Mouse (Mus musculus) forebrain, embryonic 15.5 days (tissue): ENCODE results near the gene Cdc27. TPM values are rescaled to one million over a fixed set of nuclear protein-coding genes. Genes with fewer than 3 reads are reported as not detected.
A peak's percentile ranks its signal among the peaks of the same experiment; 100 is the strongest.
"Not testable (repeated sequence)": the region's sequence is repeated elsewhere in the genome, so short reads cannot be mapped to it uniquely, and the experiment has no call there.

Experiments used
- ATAC-seq: fragments of 200-750 bp; cut with Nextera tagmentation; replicated peaks from 2 replicates; pipeline ENCODE4 v1.8.0; 2017; ENCODE audit warnings: mild to moderate bottlenecking, moderate TSS enrichment, moderate library complexity
- H3K27ac ChIP-seq: fragments of 300-500 bp; sonication (generic); replicated peaks from 2 replicates; pipeline ENCODE4 v1.5.1; 2015; ENCODE audit warnings: mild to moderate bottlenecking, inconsistent platforms
- H3K27me3 ChIP-seq: fragments of 300-500 bp; sonication (generic); 2 replicates; pipeline ENCODE4 v1.6.1; 2015; ENCODE audit warnings: inconsistent platforms
- H3K36me3 ChIP-seq: fragments of 300-500 bp; sonication (generic); 2 replicates; pipeline ENCODE4 v1.6.1; 2015; ENCODE audit warnings: mild to moderate bottlenecking, inconsistent platforms
- H3K4me1 ChIP-seq: fragments of 300-500 bp; sonication (generic); 2 replicates; pipeline ENCODE4 v1.6.1; 2015; ENCODE audit warnings: inconsistent platforms
- H3K4me2 ChIP-seq: fragments of 300-500 bp; sonication (generic); replicated peaks from 2 replicates; pipeline ENCODE4 v1.6.1; 2015; ENCODE audit warnings: mild to moderate bottlenecking, inconsistent platforms
- H3K4me3 ChIP-seq: fragments of 300-500 bp; sonication (generic); 2 replicates; pipeline ENCODE4 v1.5.1; 2015; ENCODE audit warnings: mild to moderate bottlenecking, inconsistent platforms
- H3K9ac ChIP-seq: fragments of 300-500 bp; sonication (generic); replicated peaks from 2 replicates; pipeline ENCODE4 v1.6.1; 2015; ENCODE audit warnings: mild to moderate bottlenecking, inconsistent platforms
- H3K9me3 ChIP-seq: fragments of 300-500 bp; sonication (generic); 2 replicates; pipeline ENCODE4 v1.6.1; 2016; ENCODE audit warnings: inconsistent platforms
- WGBS: fragments of 180-500 bp; shearing (Covaris S2); methylation state at CpG from one replicate; pipeline ENCODE4 v1.1.7; 2015; ENCODE audit warnings: mixed read lengths; 5-methylcytosine and 5-hydroxymethylcytosine counted together
- polyA plus RNA-seq: library from polyadenylated mRNA; unstranded; fragments of >200 nt; fragmentation: Nextera tagmentation; extraction: Ambion mirVana; gene quantifications from 2 replicates; pipeline ENCODE4 v1.2.1, GENCODE M21; 2015

The Cdc27 gene
- polyA plus RNA-seq, 1 experiment from 2014 or later: 37.6 TPM

- WGBS: 76% methylated on average over 18 of the region's 18 CpGs
- H3K4me3 ChIP-seq: no peak overlapping the region
- H3K4me2 ChIP-seq: no peak overlapping the region
- no peaks in the 10 kb centered on the region for H3K36me3 ChIP-seq
- no peaks in the 10 kb centered on the region for H3K4me1 ChIP-seq
- H3K9ac ChIP-seq: no peak overlapping the region
- H3K27ac ChIP-seq: no peak overlapping the region
- H3K27me3 ChIP-seq: no peaks in the 10 kb centered on the region
- no peaks in the 10 kb centered on the region for H3K9me3 ChIP-seq
- ATAC-seq: no peak
Observed at GRCm38 (mm10) chr11:104581446-104582307, 31.3 kb upstream of the Cdc27 start.

DNA sequence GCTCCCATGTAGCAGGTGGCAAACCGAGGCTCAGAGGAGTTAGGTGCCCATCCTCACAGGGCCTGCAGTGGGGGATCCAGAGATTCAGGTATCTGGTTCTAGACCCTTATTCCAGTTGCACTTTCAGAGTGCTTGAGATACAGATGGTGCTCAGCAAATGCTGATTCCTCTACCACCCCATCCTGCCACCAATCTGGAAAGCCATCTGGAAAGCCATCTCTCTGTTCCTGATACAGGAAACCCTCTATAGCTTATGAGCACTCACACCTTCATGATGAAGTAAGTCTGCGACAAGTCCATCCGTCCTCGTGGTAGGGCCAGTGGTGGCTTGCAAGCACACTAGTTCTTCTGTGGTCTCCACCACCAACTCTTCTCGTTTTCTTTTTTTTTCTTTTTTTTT, 30.2 kb upstream of the Cdc27 start:
- no peaks in the 10 kb centered on the region for H3K36me3 ChIP-seq
- H3K27ac ChIP-seq: no peak overlapping the region
- no peak overlapping the region for H3K4me2 ChIP-seq
- no peak for ATAC-seq
- H3K27me3 ChIP-seq: no peaks in the 10 kb centered on the region
- 89% methylated on average over 5 of the region's 5 CpGs for WGBS
- no peaks in the 10 kb centered on the region for H3K9me3 ChIP-seq
- no peak overlapping the region for H3K9ac ChIP-seq
- no peak overlapping the region for H3K4me3 ChIP-seq
- H3K4me1 ChIP-seq: no peaks in the 10 kb centered on the region

- H3K9ac ChIP-seq: no peak overlapping the region
- H3K27me3 ChIP-seq: no peaks in the 10 kb centered on the region
- H3K4me2 ChIP-seq: no peak overlapping the region
- H3K9me3 ChIP-seq: no peaks in the 10 kb centered on the region
- no peaks in the 10 kb centered on the region for H3K36me3 ChIP-seq
- ATAC-seq: no peak
- no peaks in the 10 kb centered on the region for H3K4me1 ChIP-seq
- 73% methylated on average over 6 of the region's 6 CpGs for WGBS
- no peak overlapping the region for H3K27ac ChIP-seq
- no peak overlapping the region for H3K4me3 ChIP-seq
Observed at GRCm38 (mm10) chr11:104580091-104580490, 29.7 kb upstream of the Cdc27 start.

DNA sequence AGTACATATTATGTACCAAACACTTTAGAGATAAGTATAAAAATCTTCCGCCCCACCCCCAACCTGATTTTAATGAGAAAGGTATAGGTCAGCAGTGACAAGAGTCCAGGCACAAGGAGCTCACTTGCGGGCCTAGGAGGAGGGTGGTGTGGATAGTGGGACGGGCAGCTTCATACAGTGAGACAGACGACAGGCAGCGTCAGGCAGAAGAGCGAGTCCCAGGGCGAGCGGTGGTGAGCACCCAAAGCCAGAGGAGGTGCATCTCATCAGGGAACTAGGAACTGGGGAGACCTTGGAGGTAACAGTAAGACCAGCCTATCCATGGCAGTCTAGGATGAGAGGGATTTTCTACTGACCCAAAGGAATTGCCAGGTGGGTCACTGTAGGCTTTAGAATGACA, 29.2 kb upstream of the Cdc27 start:
- no peak overlapping the region for H3K27ac ChIP-seq
- no peak overlapping the region for H3K9ac ChIP-seq
- H3K9me3 ChIP-seq: no peaks in the 10 kb centered on the region
- no peaks in the 10 kb centered on the region for H3K4me1 ChIP-seq
- WGBS: 96% methylated on average over 8 of the region's 8 CpGs
- no peaks in the 10 kb centered on the region for H3K36me3 ChIP-seq
- no peak for ATAC-seq
- H3K27me3 ChIP-seq: no peaks in the 10 kb centered on the region
- H3K4me2 ChIP-seq: no peak overlapping the region
- H3K4me3 ChIP-seq: no peak overlapping the region

DNA sequence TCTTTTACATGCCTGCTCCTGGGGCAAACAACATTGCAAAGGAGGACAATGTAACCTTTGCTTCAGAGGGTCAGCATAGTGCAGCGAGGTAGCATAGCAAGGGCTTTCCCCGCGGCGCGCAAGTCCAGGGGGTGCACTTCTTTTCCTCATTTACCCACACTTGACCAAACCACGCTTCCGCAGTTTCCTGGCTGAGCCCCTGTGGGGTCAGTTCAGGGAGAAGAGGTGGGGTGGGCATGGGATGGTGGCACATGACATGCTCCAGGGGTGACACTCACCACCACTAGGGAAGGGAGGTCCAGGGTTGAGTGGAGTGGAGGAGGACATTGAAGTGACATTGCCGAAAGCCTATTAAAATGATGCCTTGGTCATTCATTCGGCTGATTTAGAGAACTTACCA, 28.7 kb upstream of the Cdc27 start:
- ATAC-seq: no peak
- 91% methylated on average over 9 of the region's 9 CpGs for WGBS

DNA sequence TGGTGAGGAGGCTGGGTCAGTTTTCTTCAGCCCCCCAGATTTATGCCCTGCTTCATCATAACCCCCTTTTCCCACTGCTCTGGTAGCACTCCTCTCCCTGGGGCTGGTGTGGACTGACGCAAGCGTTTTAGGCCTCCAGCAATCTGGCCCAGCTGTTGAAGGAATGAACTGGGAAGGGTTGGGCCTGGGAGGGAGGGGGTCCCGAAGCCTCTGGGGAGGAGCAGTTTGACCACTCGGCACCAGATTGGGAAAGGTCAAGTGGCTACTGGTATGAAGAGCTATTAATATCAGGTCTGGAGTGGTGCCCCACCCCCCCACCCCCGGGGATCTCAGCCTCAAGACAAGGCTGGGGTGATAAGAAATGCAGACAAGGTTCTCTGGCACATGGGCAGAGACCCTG, 27.7 kb upstream of the Cdc27 start:
- Histone ChIP-seq H3K27ac (no peak overlapping the region), H3K9ac (no peak overlapping the region), H3K4me2 (no peak overlapping the region), H3K27me3 (no peaks in the 10 kb centered on the region), H3K4me1 (no peaks in the 10 kb centered on the region), H3K36me3 (no peaks in the 10 kb centered on the region), H3K4me3 (no peak overlapping the region), H3K9me3 (no peaks in the 10 kb centered on the region)
- no peak for ATAC-seq
- 84% methylated on average over 5 of the region's 5 CpGs for WGBS

More for the DNA sequence above, 28.7 kb upstream of the Cdc27 start:
- no peak overlapping the region for H3K4me3 ChIP-seq
- H3K27ac ChIP-seq: no peak overlapping the region
- H3K4me2 ChIP-seq: no peak overlapping the region
- H3K9me3 ChIP-seq: no peaks in the 10 kb centered on the region
- H3K9ac ChIP-seq: no peak overlapping the region
- H3K36me3 ChIP-seq: no peaks in the 10 kb centered on the region
- H3K4me1 ChIP-seq: no peaks in the 10 kb centered on the region
- no peaks in the 10 kb centered on the region for H3K27me3 ChIP-seq

- no peak overlapping the region for H3K4me3 ChIP-seq
- no peak overlapping the region for H3K9ac ChIP-seq
- 45% methylated on average over 10 of the region's 10 CpGs for WGBS
- ATAC-seq: no peak
- H3K4me1 ChIP-seq: no peaks in the 10 kb centered on the region
- no peaks in the 10 kb centered on the region for H3K9me3 ChIP-seq
- H3K27me3 ChIP-seq: no peaks in the 10 kb centered on the region
- H3K4me2 ChIP-seq: no peak overlapping the region
- no peaks in the 10 kb centered on the region for H3K36me3 ChIP-seq
- no peak overlapping the region for H3K27ac ChIP-seq
Observed at GRCm38 (mm10) chr11:104576772-104577612, 26.6 kb upstream of the Cdc27 start.

GRCm38 (mm10) chr11:104572566-104572965, 22.1 kb upstream of the Cdc27 start:
- Histone ChIP-seq H3K27ac (no peak overlapping the region), H3K9ac (no peak overlapping the region), H3K27me3 (no peaks in the 10 kb centered on the region; the same call in 1 of the 2 replicates), H3K4me3 (no peak overlapping the region), H3K36me3 (no peaks in the 10 kb centered on the region), H3K4me1 (peaks cover 3% of the 10 kb centered on the region; the same call in 1 of the 2 replicates), H3K9me3 (no peaks in the 10 kb centered on the region), H3K4me2 (no peak overlapping the region)
- ATAC-seq: no peak
- 62% methylated on average over 2 of the region's 2 CpGs for WGBS

- Histone ChIP-seq H3K4me2 (no peak overlapping the region), H3K9me3 (no peaks in the 10 kb centered on the region), H3K27ac (no peak overlapping the region), H3K9ac (no peak overlapping the region), H3K27me3 (no peaks in the 10 kb centered on the region; the same call in 1 of the 2 replicates), H3K36me3 (no peaks in the 10 kb centered on the region), H3K4me1 (peaks cover 3% of the 10 kb centered on the region; the same call in 1 of the 2 replicates), H3K4me3 (no peak overlapping the region)
- 69% methylated on average over 7 of the region's 7 CpGs for WGBS
- ATAC-seq: no peak
Observed at GRCm38 (mm10) chr11:104572091-104572490, 21.7 kb upstream of the Cdc27 start.

DNA sequence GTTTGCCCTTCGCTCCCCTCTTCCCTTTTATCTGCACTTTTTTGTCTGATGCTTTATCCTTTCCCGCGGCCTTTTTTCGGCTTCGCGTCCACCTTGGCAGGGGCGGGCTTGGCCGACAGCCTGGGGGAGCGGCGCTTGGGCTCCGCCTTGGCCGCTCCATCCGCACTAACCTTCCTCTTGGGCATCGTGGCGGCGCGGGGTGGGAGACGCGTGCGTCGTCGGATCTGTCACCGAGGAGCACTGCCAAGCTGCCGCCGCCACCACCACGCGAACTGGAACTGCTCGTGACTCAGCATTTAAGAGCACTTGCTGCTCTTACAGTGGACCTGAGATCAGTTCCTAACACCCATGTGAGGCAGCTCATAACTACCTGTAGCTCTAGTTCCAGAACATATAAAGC, 21.0 kb upstream of the Cdc27 start:
- H3K27ac ChIP-seq, H3K27me3 ChIP-seq, H3K4me1 ChIP-seq, H3K36me3 ChIP-seq, ATAC-seq, H3K9me3 ChIP-seq: not testable (repeated sequence)
- H3K4me3 ChIP-seq: peak overlapping the region; percentile 35
- WGBS: under 1% methylated on average over 28 of the region's 28 CpGs
- peak overlapping the region; percentile 35; the same call in 1 of the 2 replicates for H3K9ac ChIP-seq
- H3K4me2 ChIP-seq: peak overlapping the region; percentile 52

DNA sequence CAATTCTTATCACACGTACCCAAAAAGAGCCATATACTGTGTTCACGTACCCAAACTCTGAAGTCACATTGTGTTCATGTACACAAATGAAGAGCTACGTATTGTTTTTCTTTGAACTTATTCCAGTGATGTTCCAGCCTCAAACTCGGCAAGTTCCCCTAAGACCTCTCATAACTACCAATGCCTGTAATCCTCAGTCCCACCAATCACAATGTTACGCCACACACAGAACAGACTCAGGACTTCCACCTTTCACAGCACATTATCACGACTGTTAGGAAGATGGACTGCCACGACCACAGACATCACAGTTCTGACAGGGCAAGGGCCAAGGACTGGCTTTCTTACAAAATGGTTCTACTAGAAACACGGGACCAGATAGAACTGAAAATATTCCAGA, 20.1 kb upstream of the Cdc27 start:
- not testable (repeated sequence) for H3K4me1 ChIP-seq, H3K36me3 ChIP-seq, H3K9ac ChIP-seq, H3K9me3 ChIP-seq, H3K4me3 ChIP-seq, ATAC-seq, H3K27ac ChIP-seq, H3K4me2 ChIP-seq, H3K27me3 ChIP-seq
- 87% methylated on average over 8 of the region's 8 CpGs for WGBS

- ATAC-seq: no peak
- H3K27me3 ChIP-seq: no peaks in the 10 kb centered on the region; the same call in 1 of the 2 replicates
- 91% methylated on average over 4 of the region's 4 CpGs for WGBS
Observed at GRCm38 (mm10) chr11:104568326-104568725, 17.9 kb upstream of the Cdc27 start.

More at GRCm38 (mm10) chr11:104568326-104568725, 17.9 kb upstream of the Cdc27 start:
- Histone ChIP-seq H3K9ac (no peak overlapping the region), H3K27ac (no peak overlapping the region), H3K36me3 (no peaks in the 10 kb centered on the region), H3K4me2 (no peak overlapping the region), H3K4me3 (no peak overlapping the region), H3K4me1 (peaks cover 3% of the 10 kb centered on the region; the same call in 1 of the 2 replicates), H3K9me3 (no peaks in the 10 kb centered on the region)
